Mouse (Mus musculus) cerebellum, adult 2 months (tissue): Measurements from ENCODE around the gene Tle6. TPM values are rescaled to one million over a fixed set of nuclear protein-coding genes. Genes with fewer than 3 reads are reported as not detected.
A peak's percentile ranks its signal among the peaks of the same experiment; 100 is the strongest.

Source experiments
- DNase-seq, 2 experiments: peaks; one replicate each; pipeline ENCODE4 v3.0.0; 2021
- H3K27ac ChIP-seq: fragments of 200-500 bp; 2 replicates; pipeline ENCODE4 v1.5.1; 2012; ENCODE audit warnings: low read length, control low read depth, inconsistent platforms; ENCODE audit not compliant: insufficient read depth
- H3K27me3 ChIP-seq: fragments of 200-500 bp; 2 replicates; pipeline ENCODE4 v1.6.1; 2012; ENCODE audit warnings: inconsistent platforms, mild to moderate bottlenecking, low read length, moderate library complexity; ENCODE audit not compliant: control insufficient read depth, insufficient read depth
- H3K4me1 ChIP-seq: fragments of 200-500 bp; 2 replicates; pipeline ENCODE4 v1.6.1; 2011; ENCODE audit warnings: low read length; ENCODE audit not compliant: control insufficient read depth, insufficient read depth
- H3K4me3 ChIP-seq: fragments of 200-500 bp; replicated peaks from 2 replicates; pipeline ENCODE3; 2011; ENCODE audit warnings: mild to moderate bottlenecking, low read depth, low read length, control low read depth; ENCODE audit not compliant: insufficient read depth
- CTCF ChIP-seq: fragments of 200-500 bp; IDR thresholded peaks from 2 replicates; pipeline ENCODE4 v1.5.1; 2011; ENCODE audit warnings: low read depth, mild to moderate bottlenecking, control low read depth, low read length, moderate library complexity, borderline replicate concordance; ENCODE audit not compliant: insufficient read depth
- POLR2A ChIP-seq: fragments of 200-500 bp; IDR thresholded peaks from 2 replicates; pipeline ENCODE4 v1.6.1; 2011; ENCODE audit warnings: low read length, control low read depth, borderline replicate concordance; ENCODE audit not compliant: insufficient read depth
- WGBS: fragments of 180-500 bp; shearing (Covaris S2); methylation state at CpG from one replicate; pipeline ENCODE4 v1.1.7; 2018; 5-methylcytosine and 5-hydroxymethylcytosine counted together
- polyA plus RNA-seq: library from polyadenylated mRNA; depleted of rRNA; stranded (reverse); fragments of >200 nt; gene quantifications from 2 replicates; pipeline ENCODE4 v1.2.3, GENCODE M21; 2012

Tle6 gene
- polyA plus RNA-seq, 1 experiment = 9.6 TPM

DNA sequence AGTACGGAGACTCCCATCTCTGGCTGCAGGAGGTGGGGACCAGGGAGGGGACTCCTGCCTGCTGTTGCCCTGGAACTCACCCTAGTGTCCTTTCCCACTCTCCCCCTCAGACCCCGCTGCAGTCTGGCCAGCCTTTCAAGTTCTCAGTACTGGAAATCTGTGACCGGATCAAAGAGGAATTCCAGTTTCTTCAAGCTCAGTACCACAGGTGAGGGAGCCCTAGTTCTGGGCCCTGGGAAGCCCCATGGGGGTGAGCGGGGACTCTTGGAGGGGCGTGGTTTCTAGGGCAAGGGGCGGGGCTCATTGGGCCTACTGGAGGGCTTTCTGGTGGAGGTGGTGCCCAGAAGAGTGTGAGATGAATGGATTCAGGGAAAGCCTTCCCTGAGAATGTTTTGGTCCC is 25.2 kb downstream of the Tle6 start:
- 1% methylated on average over 6 of the region's 6 CpGs for WGBS
- no peak for TF ChIP-seq POLR2A
- no peak for TF ChIP-seq CTCF
- H3K4me1 ChIP-seq = peaks cover 54% of the 10 kb centered on the region
- no peaks in the 10 kb centered on the region for H3K27me3 ChIP-seq
- H3K4me3 ChIP-seq = peak overlapping the region; percentile 93
- DNase-seq = peak; percentile 56 to 64
- peak overlapping the region; percentile 93 for H3K27ac ChIP-seq

DNA sequence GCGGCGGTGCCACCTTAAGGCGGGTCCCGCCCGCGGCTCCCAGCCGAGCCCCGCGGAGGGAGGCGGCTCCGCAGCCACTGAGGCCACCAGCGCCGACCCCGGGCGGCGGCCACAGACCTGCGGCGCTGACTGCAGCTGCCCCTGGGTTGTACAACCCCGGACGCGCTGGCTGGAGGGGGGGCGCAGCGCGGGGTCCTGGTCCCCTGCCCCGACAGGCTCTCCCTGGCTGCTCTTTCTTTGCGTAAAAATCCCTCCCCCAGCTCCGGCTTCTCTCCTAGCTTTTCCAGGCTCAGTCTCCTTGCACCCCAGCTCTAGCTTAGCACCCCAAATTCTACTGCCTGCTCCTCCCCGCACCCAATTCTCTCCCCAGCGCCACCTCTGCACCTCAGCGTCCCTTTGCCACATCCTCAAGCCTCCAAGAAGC is 25.7 kb downstream of the Tle6 start:
- Histone ChIP-seq H3K27me3 (no peaks in the 10 kb centered on the region), H3K4me1 (peaks cover 50% of the 10 kb centered on the region), H3K4me3 (peak overlapping the region; percentile 93), H3K27ac (peak overlapping the region; percentile 93)
- no peak for TF ChIP-seq CTCF
- peak; percentile 44; the same call in 1 of the 2 replicates for TF ChIP-seq POLR2A
- under 1% methylated on average over 30 of the region's 30 CpGs for WGBS
- DNase-seq = peak; percentile 74 to 78

GRCm38 (mm10) chr10:81574081-81575056 is 26.5 kb downstream of the Tle6 start, which contains the start of gene Tle2:
Gene Tle2, plus strand, starts transcription at chr10:81574561.
- WGBS = 37% methylated on average over 10 of the region's 10 CpGs
- Histone ChIP-seq H3K4me1 (peaks cover 48% of the 10 kb centered on the region), H3K27me3 (no peaks in the 10 kb centered on the region), H3K4me3 (peak within 1 kb of the TSS; percentile 93), H3K27ac (peak within 1 kb of the TSS; percentile 93)
- peak; percentile 59 to 62 for DNase-seq
- TF ChIP-seq CTCF = peak; percentile 51; the same call in 1 of the 2 replicates
- no peak for TF ChIP-seq POLR2A

DNA sequence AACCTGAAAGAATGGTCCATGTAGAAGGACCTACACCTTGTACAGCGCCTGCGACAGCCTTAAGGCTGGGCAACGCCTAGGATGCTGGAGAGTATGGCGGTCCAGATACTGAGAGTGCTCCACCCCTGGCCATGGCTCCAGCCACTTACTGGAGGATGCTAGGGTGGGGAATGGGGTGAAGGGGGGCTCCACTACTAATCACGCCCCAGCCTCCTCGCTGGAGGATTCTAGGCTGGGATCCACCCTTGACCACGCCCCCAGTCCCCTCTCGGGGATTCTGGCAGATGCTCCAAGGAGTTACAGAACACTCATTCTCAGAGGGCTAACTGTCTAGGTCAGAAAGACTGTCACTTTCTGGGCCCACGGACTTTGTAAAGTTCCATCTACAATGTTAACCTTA is 27.9 kb downstream of the Tle6 start:
- DNase-seq = no peak
- TF ChIP-seq CTCF = no peak
- TF ChIP-seq POLR2A = no peak
- peaks cover 46% of the 10 kb centered on the region for H3K4me1 ChIP-seq

DNA sequence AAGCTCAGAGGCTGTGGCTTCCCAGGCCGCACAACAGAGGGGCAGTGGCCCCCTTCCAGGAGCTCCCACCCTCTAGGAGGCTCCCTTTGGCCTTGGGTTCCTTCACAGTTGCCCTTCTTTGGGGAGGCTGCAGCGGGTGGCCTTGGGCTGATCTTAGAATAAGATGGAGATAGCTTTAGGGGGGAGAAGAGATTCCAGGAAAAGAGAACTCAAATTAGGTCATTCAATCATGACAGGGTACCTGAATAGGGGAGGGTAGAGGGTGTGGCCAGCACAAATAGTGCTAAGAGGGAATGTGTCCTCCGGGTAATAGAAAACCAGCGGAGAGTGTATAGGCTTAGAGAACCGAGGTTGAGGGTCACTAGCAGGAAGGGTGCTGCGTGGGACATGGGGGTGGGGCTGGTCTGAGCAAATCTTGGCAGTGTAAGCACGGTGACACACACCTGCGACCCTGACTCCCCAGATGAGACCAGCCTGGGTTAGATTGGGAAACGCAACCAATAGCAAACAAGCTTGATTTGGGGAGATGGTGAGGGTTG is 28.7 kb downstream of the Tle6 start:
- H3K27ac ChIP-seq = peak overlapping the region; percentile 91
- no peak for TF ChIP-seq CTCF
- no peak for TF ChIP-seq POLR2A
- WGBS = 11% methylated on average over 9 of the region's 9 CpGs
- H3K4me1 ChIP-seq = peaks cover 38% of the 10 kb centered on the region
- no peak for DNase-seq
- peak overlapping the region; percentile 84 for H3K4me3 ChIP-seq
- no peaks in the 10 kb centered on the region for H3K27me3 ChIP-seq

More for the DNA sequence above, 27.9 kb downstream of the Tle6 start:
- WGBS = 47% methylated on average over 9 of the region's 9 CpGs
- H3K27me3 ChIP-seq = no peaks in the 10 kb centered on the region
- no peak overlapping the region for H3K27ac ChIP-seq
- no peak overlapping the region for H3K4me3 ChIP-seq

DNA sequence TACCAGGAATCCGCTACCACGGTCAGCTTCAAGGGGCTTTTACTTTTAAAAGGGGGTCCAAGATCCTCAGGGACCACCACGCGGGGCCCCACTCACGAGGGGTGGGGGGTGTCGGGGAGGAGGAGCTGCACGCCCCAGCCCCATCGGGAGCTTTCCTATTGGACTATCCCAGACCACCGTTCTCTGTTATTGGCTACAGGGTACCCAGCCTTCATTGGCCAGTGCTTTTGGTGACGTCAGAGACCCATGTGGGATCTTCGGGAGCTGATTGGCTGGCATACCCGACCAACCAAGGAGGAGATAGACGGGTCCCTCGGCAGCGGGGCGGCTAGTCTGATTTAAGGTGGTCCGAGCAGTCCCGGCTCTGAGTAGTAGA is 29.4 kb downstream of the Tle6 start:
- TF ChIP-seq POLR2A = peak; percentile 44; the same call in 1 of the 2 replicates
- TF ChIP-seq CTCF = no peak
- Histone ChIP-seq H3K27me3 (no peaks in the 10 kb centered on the region), H3K27ac (peak overlapping the region; percentile 91), H3K4me3 (peak overlapping the region; percentile 87), H3K4me1 (peaks cover 33% of the 10 kb centered on the region)
- WGBS = under 1% methylated on average over 18 of the region's 18 CpGs
- peak; percentile 99 to 100 for DNase-seq

- H3K4me3 ChIP-seq = peak overlapping the region; percentile 87
- WGBS = under 1% methylated on average over 33 of the region's 34 CpGs
- peak overlapping the region; percentile 67; the same call in 1 of the 2 replicates for H3K27ac ChIP-seq
- peaks cover 30% of the 10 kb centered on the region for H3K4me1 ChIP-seq
- peak; percentile 96 to 97 for DNase-seq
- TF ChIP-seq POLR2A (peak; percentile 22; the same call in 1 of the 2 replicates), CTCF (no peak)
- no peaks in the 10 kb centered on the region for H3K27me3 ChIP-seq
These were observed 29.9 kb downstream of the Tle6 start for GRCm38 (mm10) chr10:81570831-81571500.
